Mouse (Mus musculus) ovary, postnatal 14 days (tissue): ENCODE measurements around the gene D6Ertd527e.
A peak's percentile ranks its signal among the peaks of the same experiment; 100 is the strongest.
"Not testable (repeated sequence)": the region's sequence is repeated elsewhere in the genome, so short reads cannot be mapped to it uniquely, and the experiment has no call there.

Experiments used
- DNase-seq: peaks from one replicate; pipeline ENCODE4 v3.0.0; 2022; ENCODE audit warnings: low spot score

The D6Ertd527e gene

DNA sequence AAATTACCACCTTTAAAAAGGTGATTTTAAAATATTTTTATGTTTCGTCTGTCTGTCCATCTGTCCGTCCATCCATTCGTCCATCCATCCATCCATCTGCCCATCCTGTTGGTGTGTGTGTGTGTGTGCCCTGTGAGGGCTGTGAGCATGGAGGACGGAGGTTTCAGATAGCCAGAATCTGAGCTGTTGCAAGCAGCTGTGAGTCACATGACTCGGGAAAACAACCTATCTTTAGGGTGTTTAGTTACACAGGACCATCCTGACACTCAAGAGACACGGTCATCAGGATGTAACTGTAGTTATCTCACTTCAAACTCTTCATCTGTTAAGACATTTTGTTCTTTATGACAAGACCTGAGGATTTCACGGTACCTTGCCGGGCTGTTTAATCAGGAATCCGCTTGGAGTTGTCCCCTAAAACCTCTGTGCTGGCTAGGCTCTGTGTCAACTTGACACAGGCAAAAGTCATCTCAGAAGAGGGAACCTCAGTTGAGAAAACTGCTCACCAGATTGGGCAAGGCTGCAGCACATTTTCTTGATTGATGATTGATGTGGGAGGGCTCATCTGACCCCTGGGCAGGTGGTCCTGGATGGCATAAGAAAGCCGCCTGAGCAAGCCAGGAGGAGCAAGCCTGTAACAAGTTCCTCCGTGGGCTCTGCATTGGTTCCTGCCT, at the start of gene D6Ertd527e:
Gene D6Ertd527e, plus strand, starts transcription at position 624 of the 674 bp plus-strand sequence.
- no peak for DNase-seq

DNA sequence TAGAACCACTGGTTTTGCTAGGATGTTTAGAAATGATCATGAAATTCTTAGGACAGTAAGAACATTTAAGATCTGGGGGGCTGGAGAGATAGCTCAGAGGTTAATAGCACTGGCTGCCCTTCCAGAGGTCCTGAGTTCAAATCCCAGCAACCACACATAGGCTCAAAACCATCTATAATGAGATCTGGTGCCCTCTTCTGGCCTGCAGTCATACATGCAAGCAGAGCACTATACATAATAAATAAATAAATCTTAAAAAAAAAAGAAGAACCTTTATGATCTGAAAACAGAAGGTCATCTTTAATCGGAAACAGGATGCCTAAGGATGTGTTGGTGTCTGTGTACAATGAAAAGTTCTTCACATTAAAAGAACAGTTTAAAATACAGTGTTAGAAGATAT, 44.8 kb upstream of the D6Ertd527e start:
- no peak for DNase-seq

DNA sequence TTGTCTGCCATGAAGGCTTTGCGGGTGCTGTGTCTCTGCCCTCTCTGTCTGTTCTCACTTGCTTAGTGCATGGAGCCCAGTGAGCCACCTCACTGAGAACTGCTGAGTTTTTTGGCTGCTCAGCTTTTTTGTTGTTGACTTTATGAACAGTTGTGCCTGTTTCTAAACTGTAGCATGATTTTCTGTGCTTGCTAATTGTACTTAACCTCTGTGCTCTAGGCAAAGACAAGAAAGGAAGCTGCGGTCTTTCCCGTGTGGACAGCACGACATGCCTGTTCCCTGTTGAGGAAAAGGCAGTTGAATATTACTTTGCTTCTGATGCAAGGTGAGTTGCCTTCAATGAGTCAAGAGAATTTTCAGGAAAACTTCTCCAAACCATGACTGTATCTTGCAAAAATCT, 41.0 kb upstream of the D6Ertd527e start:
- DNase-seq = no peak

DNA sequence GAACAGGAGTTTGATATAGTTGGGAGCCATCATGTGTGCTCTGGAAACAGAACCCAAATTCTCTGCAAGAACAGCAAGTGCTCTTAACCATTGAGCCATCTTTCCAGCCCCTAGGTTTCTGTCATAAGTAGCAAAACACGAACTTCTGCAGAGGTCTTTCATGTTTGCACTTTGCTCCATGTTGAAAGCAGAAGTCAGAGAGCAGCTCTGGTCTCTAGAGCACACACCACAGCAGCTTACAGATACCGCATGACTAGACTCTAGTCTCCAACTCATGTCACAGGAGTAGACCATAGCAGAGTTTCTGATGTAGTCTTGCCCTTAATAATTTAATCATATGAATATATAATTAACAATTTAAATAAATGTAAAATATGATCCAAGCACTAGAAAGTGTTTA, 36.3 kb upstream of the D6Ertd527e start:
- DNase-seq = no peak

DNA sequence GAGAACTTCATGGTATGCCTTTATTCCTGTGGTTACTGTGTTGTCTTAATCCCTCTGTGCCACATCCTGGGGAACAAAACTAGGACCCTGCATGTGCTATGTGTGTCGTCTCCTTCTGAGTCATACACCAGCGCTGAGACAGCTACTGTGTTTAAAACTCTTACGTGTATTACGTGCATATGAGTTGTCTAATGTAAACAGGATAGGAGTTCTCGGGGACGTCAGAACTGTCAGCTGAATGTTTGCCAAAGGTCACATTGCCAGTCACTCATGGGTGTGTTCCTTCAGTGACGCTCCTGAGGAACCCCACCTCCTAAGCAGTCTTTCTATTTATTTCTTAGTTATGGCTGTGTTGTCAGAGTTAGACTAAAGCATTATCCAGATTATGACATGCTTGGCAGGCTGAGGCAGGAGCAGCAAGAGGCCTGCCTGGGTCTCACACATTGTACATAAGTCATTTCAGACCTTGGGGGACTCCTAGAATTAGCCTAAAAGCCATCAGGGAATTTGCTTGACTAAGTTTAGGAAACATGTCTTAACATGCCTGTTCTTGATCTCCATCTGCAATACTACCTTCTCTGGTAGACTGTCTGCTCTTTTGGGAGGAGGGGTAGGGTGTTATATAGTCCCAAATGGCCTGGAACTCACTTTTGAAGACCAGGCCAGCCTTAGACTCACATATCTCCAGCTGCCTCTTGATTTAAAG, 35.2 kb upstream of the D6Ertd527e start:
- no peak for DNase-seq

DNA sequence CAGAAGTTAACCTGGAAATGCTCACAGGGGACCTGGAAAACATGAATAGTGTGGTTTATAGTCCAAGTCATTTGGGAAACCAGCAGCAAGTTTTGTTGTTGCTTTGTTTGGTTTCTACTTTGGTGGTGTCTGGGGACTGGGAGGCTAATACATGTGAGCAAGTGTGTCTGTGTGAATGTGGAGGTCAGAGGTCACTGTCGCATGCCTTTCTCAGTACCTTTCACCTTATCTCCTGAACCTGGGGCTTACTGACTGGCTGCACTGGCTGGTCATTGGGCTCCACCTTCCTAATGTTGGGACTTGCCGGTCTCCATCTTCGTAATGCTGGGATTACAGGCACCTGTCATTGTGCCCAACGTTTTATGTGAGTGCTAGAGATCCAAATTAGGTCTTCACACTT, 33.9 kb upstream of the D6Ertd527e start:
- no peak for DNase-seq

DNA sequence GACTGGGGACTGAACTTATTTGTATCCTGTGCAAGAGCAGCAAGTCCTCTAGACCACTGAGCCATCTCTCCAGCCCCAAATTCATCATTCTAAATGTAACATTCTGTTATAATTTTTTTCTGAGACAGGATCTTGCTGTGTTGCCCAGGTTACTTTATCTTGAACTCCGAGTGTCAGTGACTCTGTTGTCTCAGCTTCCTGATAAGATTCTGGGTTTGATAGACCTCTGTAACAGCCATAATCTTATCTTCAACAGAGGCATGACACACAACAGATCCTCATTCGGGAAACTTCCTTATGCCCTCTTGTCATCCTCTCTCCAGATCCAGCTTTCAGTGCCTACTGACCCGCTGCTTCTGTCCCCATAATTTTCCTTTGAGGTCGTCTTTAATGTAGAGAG, 31.8 kb upstream of the D6Ertd527e start:
- DNase-seq = no peak

DNA sequence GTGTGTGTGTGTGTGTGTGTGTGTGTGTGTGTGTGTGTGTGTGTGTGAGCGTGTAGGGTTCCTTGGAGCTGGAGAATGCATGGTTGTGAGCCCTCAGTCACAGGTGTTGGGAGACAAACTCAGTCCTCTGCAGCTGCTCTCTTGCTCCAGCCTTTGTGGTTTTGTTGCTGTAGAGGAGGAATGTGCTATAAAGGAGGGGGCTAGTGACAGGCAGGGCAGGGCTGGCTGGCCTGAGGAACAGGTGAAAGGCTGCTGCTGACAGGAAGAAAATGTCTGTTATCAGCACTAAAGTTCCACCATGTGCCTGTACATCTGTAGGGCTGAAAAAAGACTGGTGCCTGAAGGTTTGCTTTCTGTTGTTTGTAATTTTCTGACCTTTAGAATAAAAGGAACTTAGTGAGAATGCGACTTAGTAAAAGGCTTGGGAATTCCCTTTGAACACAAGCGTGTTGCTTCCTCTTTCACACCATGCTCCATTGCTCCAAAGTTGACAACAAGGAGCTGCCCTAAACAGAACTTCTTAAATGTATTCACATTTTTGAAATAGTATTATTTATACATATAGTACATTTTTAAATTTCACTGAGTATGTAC, 29.4 kb upstream of the D6Ertd527e start:
- DNase-seq = no peak

DNA sequence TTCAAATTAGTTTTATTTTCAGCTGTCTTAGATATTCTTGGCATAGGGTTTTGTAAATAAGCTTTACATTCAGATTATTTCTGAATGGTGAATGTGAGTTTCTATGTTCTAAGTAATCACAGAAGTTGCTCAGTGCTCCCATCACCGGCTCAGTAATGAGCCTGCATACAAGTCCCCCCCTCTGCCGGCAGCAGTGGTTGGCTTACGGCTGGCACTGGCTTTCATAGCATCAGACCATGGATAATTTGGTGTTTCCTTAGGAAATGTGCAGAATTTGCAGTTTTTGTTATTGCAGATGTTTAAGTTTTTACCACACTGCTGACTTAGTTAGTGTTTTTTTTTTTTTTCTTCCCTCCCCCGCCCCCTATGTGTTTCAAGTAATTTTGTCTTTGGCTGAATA, 25.1 kb upstream of the D6Ertd527e start:
- DNase-seq = no peak

DNA sequence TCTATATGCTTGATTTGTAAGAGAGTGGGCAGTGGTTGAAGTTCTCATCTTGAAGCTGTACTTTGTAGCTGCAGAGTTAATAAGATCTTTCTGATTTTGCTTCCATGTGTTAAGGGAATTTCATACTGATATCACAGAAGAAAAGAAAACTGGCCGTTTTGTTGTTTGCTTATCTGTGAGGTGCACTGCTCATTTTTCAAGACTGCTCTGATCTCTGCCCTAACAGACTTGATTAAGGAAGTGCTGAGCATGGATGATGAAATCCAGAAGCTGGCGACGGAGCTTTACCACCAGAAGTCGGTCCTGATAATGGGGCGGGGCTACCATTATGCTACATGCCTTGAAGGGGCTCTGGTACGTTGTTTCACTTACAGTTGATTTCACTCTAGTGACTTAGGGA, 19.5 kb upstream of the D6Ertd527e start:
- no peak for DNase-seq

DNA sequence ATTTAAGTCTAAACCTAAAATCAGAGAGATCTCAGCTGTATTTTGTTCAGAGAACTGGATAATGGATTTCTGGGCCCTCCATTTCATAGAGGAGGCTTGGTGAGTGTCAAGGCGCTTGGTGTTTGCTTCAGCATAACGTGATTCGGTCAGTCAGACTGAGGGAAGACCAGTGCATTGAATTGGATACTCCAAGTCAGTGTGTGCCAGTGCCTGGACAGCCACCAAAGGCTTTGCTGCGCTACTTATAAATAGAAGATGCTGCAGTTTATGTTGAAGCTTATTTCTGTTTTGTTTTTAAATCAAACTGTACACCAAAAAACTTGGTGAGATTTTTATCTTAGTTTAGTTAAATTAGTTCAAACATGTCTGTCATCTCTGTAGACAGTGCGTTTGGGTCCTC, 16.2 kb upstream of the D6Ertd527e start:
- DNase-seq = no peak

DNA sequence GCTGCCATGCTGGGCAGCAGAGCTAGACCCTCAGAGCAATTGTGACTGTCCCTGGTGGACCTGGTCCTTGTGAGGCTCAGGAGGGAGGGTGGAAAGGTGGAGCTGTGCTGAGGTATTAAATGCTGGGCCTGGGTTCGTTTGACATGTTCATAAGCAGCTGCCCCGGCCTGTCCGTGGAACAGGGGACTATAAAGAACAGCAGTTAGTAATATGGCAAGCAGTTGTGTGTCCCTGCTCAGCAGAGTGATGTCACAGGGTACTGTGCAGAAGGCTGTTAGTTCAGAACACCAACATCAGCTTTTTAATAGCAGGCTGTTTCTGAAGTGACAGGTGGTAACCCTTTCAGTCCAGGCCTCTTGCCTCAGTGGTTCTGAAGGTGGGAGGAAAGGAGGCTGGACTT, 13.7 kb upstream of the D6Ertd527e start:
- DNase-seq = no peak

DNA sequence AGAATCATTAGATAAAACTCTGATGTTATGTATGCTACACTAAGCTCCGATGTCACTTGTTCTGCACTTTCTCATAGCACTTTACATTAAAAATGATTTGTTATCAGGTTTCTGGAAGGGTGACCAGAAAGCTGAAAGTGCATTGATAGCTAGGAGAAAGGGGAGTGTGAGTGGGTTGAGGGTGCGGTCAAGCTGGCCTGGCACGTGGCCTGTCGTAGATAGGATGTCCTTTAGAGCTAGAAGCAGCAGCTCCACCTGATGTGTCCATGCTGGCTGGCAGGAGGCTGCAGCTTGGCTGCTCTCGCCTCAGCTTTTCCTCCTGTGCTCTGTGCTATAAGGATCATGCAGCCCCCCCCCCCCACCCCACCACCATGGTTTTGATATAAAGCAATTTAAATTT, 12.1 kb upstream of the D6Ertd527e start:
- no peak for DNase-seq

DNA sequence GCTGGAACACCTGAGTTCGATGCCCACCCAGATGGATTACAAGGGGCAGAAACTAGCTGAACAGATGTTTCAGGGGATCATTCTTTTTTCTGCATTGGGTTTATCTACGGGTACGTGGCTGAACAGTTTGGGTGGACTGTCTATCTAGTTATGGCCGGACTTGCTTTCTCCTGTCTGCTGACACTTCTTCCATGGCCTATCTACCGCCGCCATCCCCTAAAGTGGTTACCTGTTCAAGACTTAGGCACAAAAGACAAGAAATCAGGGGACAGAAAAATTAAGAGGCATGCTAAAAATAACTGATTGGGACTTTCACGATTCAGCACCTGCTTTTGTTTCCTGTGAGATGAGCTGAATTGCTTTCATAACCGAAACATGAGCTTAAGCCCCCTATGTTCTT, 10.9 kb upstream of the D6Ertd527e start:
- DNase-seq = not testable (repeated sequence)

DNA sequence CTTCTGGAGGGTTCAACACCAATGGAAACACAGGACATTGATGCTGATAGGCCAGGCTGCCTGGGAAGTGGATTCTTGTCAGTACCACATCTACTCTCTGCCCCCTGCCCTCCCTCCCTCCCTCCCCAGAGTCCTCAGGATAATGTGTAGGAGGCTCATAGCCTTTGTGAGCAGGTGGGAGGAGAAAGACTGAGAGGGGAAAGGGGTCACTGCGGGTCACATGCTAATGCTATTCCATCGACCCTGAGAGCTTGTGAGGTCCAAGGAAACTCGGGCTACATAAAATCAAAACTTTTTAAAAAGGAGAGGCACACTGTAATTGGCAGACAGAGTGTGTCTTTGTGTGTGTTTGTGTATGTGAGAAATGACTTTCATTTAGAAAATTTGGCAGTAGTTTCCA, 5.3 kb upstream of the D6Ertd527e start:
- no peak for DNase-seq

DNA sequence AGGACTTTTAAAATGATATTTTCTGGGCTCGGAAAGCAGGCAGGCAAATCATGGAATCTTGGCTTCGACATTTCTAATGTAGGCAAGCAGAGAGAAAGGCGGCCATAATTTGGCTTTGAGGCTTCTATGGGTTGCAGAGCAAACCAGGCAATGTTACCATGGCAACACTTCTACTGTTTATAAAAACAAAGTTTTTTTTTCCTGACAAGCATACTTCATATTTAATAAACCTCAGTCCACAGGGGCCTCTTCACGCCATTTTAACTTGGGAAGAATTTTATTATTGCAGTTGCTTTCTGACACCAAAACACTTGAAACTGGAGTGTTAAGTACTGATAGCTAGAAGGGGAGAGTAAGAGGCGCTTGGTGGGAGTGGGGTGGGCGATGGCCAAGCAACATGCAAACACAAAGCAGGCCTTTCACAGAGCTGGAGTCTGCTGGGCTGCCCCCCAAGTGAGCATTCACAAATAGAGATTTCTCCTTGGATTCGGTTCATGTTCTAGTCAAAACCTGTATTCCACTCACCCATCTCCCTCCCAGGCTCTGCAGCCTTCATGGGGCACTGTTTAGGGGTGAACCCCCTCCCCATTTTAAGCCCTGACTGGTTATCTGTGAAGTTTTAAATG, 4.8 kb upstream of the D6Ertd527e start:
- DNase-seq = no peak

DNA sequence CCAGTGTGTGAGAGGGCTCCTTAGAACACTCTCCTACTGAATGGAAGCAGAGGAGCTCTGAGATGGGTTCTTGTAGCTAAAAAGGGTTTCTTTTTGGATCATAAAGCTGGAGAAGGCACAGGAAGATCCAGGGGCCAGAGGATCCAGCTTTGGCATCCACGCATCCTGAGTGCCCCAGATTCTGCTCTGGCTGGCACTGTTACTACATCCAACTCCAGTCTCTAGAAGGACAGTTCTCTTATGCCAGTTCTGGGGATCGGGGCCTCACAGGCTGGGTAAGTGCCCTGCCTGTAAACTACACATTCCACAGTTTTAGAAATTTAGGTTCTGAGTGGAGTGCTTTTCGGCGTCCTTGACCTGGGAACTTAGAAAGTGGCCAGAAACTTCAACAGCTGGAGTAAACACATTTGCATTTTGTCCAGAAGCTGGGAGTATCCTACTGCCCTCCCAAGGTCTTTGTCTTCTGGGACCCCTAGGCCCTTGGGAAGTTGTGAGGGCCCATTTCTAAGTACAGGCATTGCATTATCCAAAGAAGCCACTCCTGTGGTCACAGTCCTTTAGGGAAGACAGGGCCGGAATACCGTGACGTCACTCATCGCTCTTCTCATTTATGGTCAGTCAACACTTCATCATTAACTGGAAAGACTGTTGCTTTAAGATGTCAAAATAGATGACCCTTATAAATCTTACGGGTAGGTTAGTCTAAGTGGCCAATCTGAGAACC, 4.1 kb upstream of the D6Ertd527e start:
- no peak for DNase-seq

DNA sequence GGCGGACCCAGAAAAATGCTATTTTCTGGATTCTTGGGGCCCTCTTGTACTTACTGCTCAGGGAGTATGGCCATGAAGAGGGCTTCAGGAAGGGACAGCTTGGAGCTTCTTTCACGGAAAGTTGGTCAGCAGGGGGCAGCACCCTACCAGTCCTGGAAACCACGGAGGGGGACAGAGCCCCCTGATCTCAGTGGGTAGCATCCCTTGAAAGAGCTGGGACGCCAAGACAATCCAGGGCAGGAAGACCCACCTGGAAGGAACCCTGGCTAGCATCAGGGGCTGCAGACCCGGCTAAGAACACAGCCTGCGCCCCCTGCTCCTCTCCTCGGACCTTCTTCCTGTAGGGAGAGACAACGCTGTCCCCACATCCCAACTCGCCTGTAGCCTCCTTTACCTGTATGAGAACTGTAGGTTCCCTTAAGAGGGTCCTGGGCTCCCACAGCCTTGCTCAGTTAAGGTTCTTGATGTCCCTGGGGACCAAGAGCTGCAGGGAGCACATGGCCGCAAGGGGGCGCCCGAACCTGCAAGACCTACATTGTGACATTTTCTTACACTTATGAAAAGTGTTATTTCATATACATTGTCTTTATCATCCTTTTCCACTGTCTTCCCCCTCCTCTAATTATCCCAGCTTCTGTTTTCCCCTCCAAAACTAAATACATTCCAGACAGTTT, 3.1 kb upstream of the D6Ertd527e start:
- peak; percentile 82 for DNase-seq

DNA sequence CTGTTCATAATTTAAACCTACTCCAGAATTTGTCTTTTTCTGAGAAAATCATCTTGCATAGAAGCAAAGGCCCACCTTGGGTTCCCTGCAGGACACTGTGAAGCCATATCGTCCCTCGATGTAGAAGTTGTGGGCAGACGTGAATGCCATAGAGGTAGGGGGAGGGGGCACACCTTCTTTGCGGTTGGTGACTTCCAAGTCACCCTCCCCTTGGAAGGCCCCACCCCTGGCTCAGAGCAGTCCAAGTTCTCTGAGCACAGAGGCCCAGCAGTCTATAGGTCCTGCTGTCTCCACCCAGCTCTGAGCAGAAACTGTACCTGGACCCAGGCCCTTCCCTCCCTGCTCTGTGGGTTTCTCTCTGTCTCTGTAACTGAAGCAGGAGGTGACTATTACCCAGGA, 2.6 kb upstream of the D6Ertd527e start:
- no peak for DNase-seq

DNA sequence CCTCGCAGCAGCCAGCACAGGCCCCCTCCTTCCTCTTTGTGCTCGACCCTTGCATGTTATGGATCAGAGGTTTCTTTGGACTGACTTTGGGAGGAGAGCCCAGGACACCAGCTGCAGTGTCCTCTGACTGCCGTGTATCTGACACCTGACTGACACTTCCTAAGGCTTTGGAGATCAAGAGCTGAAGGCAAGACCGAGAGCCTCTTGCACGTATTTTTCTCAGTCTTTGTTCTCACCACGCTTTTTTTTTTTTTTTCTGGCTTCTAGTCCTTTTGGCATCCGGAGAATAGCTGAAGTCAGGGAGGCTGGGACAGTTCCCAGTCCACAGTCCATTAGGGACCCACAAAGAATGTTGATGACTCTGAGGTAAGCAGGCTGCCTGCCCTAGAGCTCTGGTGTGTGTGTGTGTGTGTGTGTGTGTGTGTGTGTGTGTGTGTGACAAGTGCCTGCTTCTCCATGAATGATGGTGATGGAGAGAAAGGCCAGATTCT, 2.1 kb upstream of the D6Ertd527e start:
- peak; percentile 18 for DNase-seq

DNA sequence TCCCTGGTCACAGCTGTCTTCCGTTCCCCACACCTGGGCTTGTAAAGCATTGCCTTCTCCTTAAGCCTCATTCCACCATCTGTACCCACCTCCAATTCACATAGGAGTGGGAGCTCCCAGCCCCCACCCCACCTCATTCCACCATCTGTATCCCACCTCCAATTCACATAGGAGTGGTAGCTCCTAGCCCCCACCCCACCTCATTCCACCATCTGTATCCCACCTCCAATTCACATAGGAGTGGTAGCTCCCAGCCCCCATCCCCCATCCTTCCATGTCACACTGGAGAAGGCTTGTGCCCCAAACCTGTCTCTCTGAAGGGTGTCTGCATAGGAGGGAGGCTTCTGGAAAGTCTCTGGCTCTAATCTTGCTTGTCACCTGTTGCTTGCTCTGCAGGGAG, 1.2 kb upstream of the D6Ertd527e start:
- no peak for DNase-seq

DNA sequence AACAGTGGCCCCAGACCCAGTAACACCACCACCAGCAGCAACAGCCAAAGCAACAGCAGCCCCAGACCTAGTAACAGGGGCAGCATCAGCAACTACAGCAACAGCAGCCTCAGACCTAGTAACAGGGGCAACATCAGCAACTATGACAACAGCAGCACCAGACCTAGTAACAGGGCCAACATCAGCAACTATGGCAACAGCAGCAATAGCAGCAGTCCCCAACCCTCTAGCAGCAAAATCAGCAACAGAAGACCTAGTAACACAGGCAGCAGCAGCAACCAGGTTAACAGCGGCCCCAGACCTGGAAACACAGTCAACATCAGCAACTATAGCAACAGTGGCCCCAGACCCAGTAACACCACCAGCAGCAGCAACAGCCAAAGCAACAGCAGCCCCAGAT, 6.9 kb downstream of the D6Ertd527e start:
- no peak for DNase-seq
